Mouse (Mus musculus): ENCODE results near the gene Irf7.

Gene Irf7

GRCm38 (mm10) chr7:141219558-141220099, 46.7 kb downstream of the Irf7 start:
- no peak for DNase-seq

GRCm38 (mm10) chr7:141218557-141219133, 47.6 kb downstream of the Irf7 start:
- no peak for DNase-seq

GRCm38 (mm10) chr7:141218141-141218540, 48.1 kb downstream of the Irf7 start:
- DNase-seq = no peak

GRCm38 (mm10) chr7:141217343-141218013, 48.8 kb downstream of the Irf7 start:
- DNase-seq = no peak

- no peak for DNase-seq
Measured at GRCm38 (mm10) chr7:141216894-141217293, 49.4 kb downstream of the Irf7 start.

- DNase-seq = peak; percentile 40 to 45
Measured at GRCm38 (mm10) chr7:141215880-141216733, 50.2 kb downstream of the Irf7 start.

- peak; percentile 92 to 94 for DNase-seq
Measured at GRCm38 (mm10) chr7:141215101-141215879, 51.0 kb downstream of the Irf7 start, which contains the start of gene Rassf7. TSS of gene Rassf7 (plus strand) at chr7:141215860.

GRCm38 (mm10) chr7:141214310-141214709, 52.0 kb downstream of the Irf7 start:
- DNase-seq = no peak

- no peak for DNase-seq
Measured at GRCm38 (mm10) chr7:141213605-141214235, 52.6 kb downstream of the Irf7 start, which contains the start of gene Lmntd2. TSS of gene Lmntd2 (minus strand) at chr7:141214080.

GRCm38 (mm10) chr7:141213133-141213532, 53.1 kb downstream of the Irf7 start:
- DNase-seq = no peak

All from cerebellum, postnatal 14 days (tissue).